Mouse (Mus musculus) cortical plate, adult 2 months (tissue): ENCODE measurements around the gene Dlx5. TPM values are rescaled to one million over a fixed set of nuclear protein-coding genes. Genes with fewer than 3 reads are reported as not detected.
A peak's percentile ranks its signal among the peaks of the same experiment; 100 is the strongest.

Source experiments
- H3K27ac ChIP-seq: fragments of 200-500 bp; 2 replicates; pipeline ENCODE4 v1.5.1; 2012; ENCODE audit warnings: low read length, control low read depth, inconsistent platforms; ENCODE audit not compliant: insufficient read depth
- H3K4me1 ChIP-seq: fragments of 200-500 bp; 2 replicates; pipeline ENCODE4 v1.6.1; 2011; ENCODE audit warnings: low read length; ENCODE audit not compliant: control insufficient read depth, insufficient read depth
- H3K4me3 ChIP-seq: fragments of 200-500 bp; 2 replicates; pipeline ENCODE4 v1.5.1; 2011; ENCODE audit warnings: mild to moderate bottlenecking, low read length, control low read depth; ENCODE audit not compliant: insufficient read depth
- CTCF ChIP-seq: fragments of 200-500 bp; IDR thresholded peaks from 2 replicates; pipeline ENCODE4 v1.5.1; 2011; ENCODE audit warnings: mild to moderate bottlenecking, control low read depth, low read length; ENCODE audit not compliant: insufficient read depth; ENCODE audit errors: extremely low read depth
- POLR2A ChIP-seq: fragments of 200-500 bp; IDR thresholded peaks from 2 replicates; pipeline ENCODE4 v1.6.1; 2011; ENCODE audit warnings: mild to moderate bottlenecking, low read length, control low read depth; ENCODE audit not compliant: insufficient read depth; ENCODE audit errors: extremely low read depth
- polyA plus RNA-seq: library from polyadenylated mRNA; depleted of rRNA; stranded (reverse); fragments of >200 nt; gene quantifications from 2 replicates; pipeline ENCODE4 v1.2.3, GENCODE M21; 2012

Gene Dlx5
- polyA plus RNA-seq, 1 experiment: 2.7 TPM

- no peaks in the 10 kb centered on the region for H3K4me1 ChIP-seq
- H3K4me3 ChIP-seq: no peak overlapping the region
- no peak overlapping the region for H3K27ac ChIP-seq
- no peak for TF ChIP-seq POLR2A
- TF ChIP-seq CTCF: no peak
These were observed 4.3 kb upstream of the Dlx5 start for GRCm38 (mm10) chr6:6886225-6886624.

GRCm38 (mm10) chr6:6884897-6885296, 3.0 kb upstream of the Dlx5 start:
- peak; percentile 85 for TF ChIP-seq CTCF
- TF ChIP-seq POLR2A: no peak
- Histone ChIP-seq H3K27ac (no peak overlapping the region), H3K4me3 (no peak overlapping the region)

GRCm38 (mm10) chr6:6882266-6882797, 447 bp upstream of the Dlx5 start:
- H3K27ac ChIP-seq: no peak overlapping the region
- no peak overlapping the region; the same call in 1 of the 2 replicates for H3K4me3 ChIP-seq
- H3K4me1 ChIP-seq: no peaks in the 10 kb centered on the region
- TF ChIP-seq POLR2A (no peak), CTCF (no peak)

More at GRCm38 (mm10) chr6:6884897-6885296, 3.0 kb upstream of the Dlx5 start:
- no peaks in the 10 kb centered on the region for H3K4me1 ChIP-seq

- Histone ChIP-seq H3K27ac (peak overlapping the region; percentile 48), H3K4me1 (no peaks in the 10 kb centered on the region), H3K4me3 (peak overlapping the region; percentile 49)
- TF ChIP-seq CTCF (no peak), POLR2A (no peak)
These were observed 709 bp downstream of the Dlx5 start for GRCm38 (mm10) chr6:6881115-6881637.

GRCm38 (mm10) chr6:6880361-6881114, 1.3 kb downstream of the Dlx5 start:
- no peaks in the 10 kb centered on the region for H3K4me1 ChIP-seq
- no peak for TF ChIP-seq POLR2A
- TF ChIP-seq CTCF: no peak
- H3K4me3 ChIP-seq: peak overlapping the region; percentile 49
- no peak overlapping the region for H3K27ac ChIP-seq

GRCm38 (mm10) chr6:6879371-6880325, 2.2 kb downstream of the Dlx5 start:
- TF ChIP-seq POLR2A (no peak), CTCF (no peak)
- H3K27ac ChIP-seq: no peak overlapping the region
- H3K4me1 ChIP-seq: no peaks in the 10 kb centered on the region
- peak overlapping the region; percentile 49; the same call in 1 of the 2 replicates for H3K4me3 ChIP-seq

- no peak for TF ChIP-seq POLR2A
- Histone ChIP-seq H3K27ac (peak overlapping the region; percentile 74), H3K4me3 (peak overlapping the region; percentile 49), H3K4me1 (no peaks in the 10 kb centered on the region)
These were observed 3.0 kb downstream of the Dlx5 start for GRCm38 (mm10) chr6:6878841-6879291.

- Histone ChIP-seq H3K27ac (peak overlapping the region; percentile 74), H3K4me1 (no peaks in the 10 kb centered on the region), H3K4me3 (peak overlapping the region; percentile 49)
- TF ChIP-seq CTCF: no peak
- no peak for TF ChIP-seq POLR2A
These were observed 3.7 kb downstream of the Dlx5 start for GRCm38 (mm10) chr6:6877981-6878840.
